Mouse (Mus musculus): ENCODE results near the gene Chrna3. TPM values are rescaled to one million over a fixed set of nuclear protein-coding genes. Genes with fewer than 3 reads are reported as not detected.

The Chrna3 gene
- polyA plus RNA-seq, 1 experiment: 0.23 TPM

DNA sequence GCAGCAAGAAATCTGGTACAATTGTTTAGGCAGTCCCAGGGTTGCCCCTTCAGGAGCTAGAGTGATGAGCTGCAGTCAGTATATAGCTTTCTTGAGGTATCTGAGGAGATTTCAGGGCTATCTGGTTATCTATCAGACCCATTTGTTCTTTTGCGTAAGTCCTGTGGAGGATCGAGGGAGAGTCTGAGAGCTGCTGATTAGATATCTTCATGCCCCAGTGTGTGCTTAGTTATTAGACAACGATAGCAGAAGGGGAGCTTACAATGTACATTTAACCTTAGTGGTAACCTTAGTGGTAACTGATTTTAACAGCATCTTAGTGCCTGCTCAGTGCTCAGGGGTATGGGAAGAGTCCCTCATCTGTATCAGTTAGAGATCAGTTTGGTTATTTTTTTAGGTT, 30.7 kb downstream of the Chrna3 start:
- DNase-seq (ENCODE audit: low spot score): no peak

DNA sequence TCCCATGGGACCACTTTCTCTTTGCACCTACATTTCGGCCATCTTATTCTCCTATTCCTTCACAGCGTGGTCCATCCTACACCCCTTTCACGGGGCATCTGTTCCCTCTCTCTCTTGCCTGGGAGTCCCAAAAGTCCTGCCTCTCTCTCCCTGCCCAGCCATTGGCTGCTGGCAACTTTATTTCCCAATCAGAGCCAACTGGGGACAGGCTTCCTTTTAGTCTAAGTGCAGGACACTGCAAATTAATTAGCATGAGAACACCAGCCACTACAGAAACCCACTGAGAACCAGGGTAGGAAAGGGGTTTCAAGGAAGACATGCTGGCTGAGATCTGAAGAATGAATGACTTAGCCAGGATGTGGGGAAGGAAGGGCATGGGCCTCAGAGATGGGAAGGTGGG, 32.0 kb downstream of the Chrna3 start:
- no peak for DNase-seq (ENCODE audit: low spot score)

- no peak for DNase-seq (ENCODE audit: low spot score)
Measured at GRCm38 (mm10) chr9:54990362-54990761, 36.0 kb downstream of the Chrna3 start.

GRCm38 (mm10) chr9:54982401-54982800, 44.0 kb downstream of the Chrna3 start:
- no peak for DNase-seq (ENCODE audit: low spot score)

DNA sequence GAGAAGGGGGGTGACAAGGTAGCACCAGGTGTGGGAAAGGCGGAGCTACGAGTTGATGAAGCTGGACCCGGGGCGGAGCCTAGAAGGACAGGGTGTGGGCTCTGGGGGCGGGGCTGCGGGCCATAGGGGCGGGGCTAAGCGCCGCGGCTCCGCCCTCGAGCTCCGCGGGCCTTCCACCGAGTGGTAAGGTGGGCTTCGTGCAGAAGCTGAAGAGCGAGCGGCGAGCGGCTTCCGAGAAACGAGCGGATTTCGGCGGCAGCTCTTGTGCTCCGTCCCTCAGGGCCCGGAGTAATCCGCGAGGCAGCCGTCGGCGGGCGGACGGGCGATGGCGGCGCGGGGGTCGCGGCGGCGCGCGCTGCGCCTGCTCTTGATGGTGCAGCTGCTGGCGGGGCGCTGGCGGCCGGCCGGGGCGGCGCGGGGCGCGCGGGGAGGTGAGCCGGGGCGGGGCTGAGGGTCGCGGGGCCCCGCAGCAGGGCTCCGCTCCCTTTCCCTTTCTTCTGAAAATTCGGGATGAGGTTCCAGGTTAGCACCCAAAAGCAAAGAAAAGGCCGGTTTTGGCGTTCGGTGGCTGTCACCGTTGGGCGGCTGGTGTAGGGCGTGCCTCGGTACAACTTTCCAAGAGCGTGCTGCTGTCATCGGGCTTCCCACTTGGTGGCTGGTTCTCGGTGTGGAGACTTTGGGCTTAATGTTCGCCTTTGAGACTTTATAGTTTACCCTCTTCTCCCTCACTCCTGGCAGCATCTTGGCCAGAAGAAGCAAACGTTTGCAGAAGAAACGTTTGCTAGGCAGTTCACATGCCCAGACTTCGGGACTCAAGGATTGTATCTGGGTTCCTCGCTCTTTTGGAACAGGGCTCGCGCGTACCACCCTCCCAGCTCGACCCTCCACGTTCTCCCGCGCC, 44.8 kb downstream of the Chrna3 start:
- DNase-seq (ENCODE audit: low spot score): no peak

- DNase-seq (ENCODE audit: low spot score): no peak
Measured at GRCm38 (mm10) chr9:54980674-54981073, 45.7 kb downstream of the Chrna3 start, which contains the start of gene Chrna5. Gene Chrna5, plus strand, starts transcription at chr9:54980880.

GRCm38 (mm10) chr9:54969972-54970637, 56.3 kb downstream of the Chrna3 start:
- DNase-seq (ENCODE audit: low spot score): no peak

GRCm38 (mm10) chr9:54963669-54964068, 62.7 kb downstream of the Chrna3 start:
- DNase-seq (ENCODE audit: low spot score): no peak

DNA sequence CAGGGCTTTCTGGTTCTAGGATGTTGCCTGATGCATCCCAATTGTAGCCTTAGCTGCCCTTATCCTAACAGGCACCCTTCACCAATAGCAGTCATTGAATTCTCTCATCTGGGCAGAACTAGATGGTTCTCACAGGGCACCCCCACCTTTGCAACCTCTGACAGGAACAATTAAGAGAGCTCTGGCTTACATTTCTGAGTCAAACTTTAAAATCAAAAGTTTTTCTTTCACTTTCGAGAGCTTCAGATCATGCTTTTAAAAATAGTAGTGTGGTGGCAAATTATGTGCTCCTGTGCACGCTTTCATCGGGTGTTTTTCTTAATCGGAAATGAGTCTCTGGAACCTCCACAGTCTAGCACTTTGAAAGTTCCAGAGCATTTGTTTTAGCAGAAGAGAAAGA, 65.3 kb downstream of the Chrna3 start:
- no peak for DNase-seq (ENCODE audit: low spot score)

Other genes with a start within 250 kb of the Chrna3 start
- 20.0 and 21.8 TPM in 2 replicates for gene Ireb2, start 162.8 kb downstream of the Chrna3 start, polyA plus RNA-seq (2012; rRNA removed)
- gene Hykk, start 109.3 kb downstream of the Chrna3 start, polyA plus RNA-seq (2012; rRNA removed): 1.3 and 3.0 TPM in 2 replicates
- gene Psma4, start 75.8 kb downstream of the Chrna3 start, polyA plus RNA-seq (2012; rRNA removed): 142 and 158 TPM in 2 replicates
- gene AY074887, start 75.6 kb downstream of the Chrna3 start, polyA plus RNA-seq (2012; rRNA removed): 0.16 and 0.28 TPM in 2 replicates
- gene Chrna5, start 45.7 kb downstream of the Chrna3 start, polyA plus RNA-seq (2012; rRNA removed): 0.03 and 0.10 TPM in 2 replicates
- gene Chrnb4, start 22.2 kb upstream of the Chrna3 start, polyA plus RNA-seq (2012; rRNA removed): 0.23 and 0.29 TPM in 2 replicates
- gene Ube2q2, start 122.3 kb upstream of the Chrna3 start, polyA plus RNA-seq (2012; rRNA removed): 27.5 and 28.2 TPM in 2 replicates
- 30.0 and 32.5 TPM in 2 replicates for gene Fbxo22, start 182.4 kb upstream of the Chrna3 start, polyA plus RNA-seq (2012; rRNA removed)